Comparison of ENCODE assay signal across 8 mouse cellular contexts in genomic region chr13:107022266-107023171, GRCm38 (mm10). TPM values are rescaled to one million over a fixed set of nuclear protein-coding genes. Genes with fewer than 3 reads are reported as not detected.
DNase-seq lines count a peak whose midpoint lies in the region; ATAC-seq lines count a peak whose summit lies in the region.

No protein-coding gene starts in this region.

- peak overlapping the region; percentile 94 for H3K9ac ChIP-seq in hindbrain, embryonic 14.5 days

- H3K4me2 ChIP-seq in hindbrain, embryonic 14.5 days (replicated peaks): peak overlapping the region; percentile 59

- peak overlapping the region; percentile 88 for H3K4me3 ChIP-seq in hindbrain, embryonic 14.5 days (replicated peaks; ENCODE audit: low read length)

- peaks cover 29% of the 10 kb centered on the region for H3K4me1 ChIP-seq in hindbrain, embryonic 14.5 days (replicated peaks; ENCODE audit: control insufficient read depth, insufficient read depth, low read length)

- peak overlapping the region; percentile 99 for H3K27ac ChIP-seq in hindbrain, embryonic 14.5 days

- DNase-seq in T-cell, adult 2 months (ENCODE audit: low spot score): peak; percentile 76
- DNase-seq in cerebellum, postnatal 14 days: peak; percentile 81 to 89
- peak; percentile 28 to 46 for DNase-seq in frontal cortex, postnatal 25 days (ENCODE audit: low spot score in 2 of 2)
- peak; percentile 91 for DNase-seq in hindbrain, embryonic 14.5 days (ENCODE audit: low spot score)
- DNase-seq in left cerebral cortex, adult 18-20 months (ENCODE audit: low spot score in 2 of 2): peak; percentile 54 to 84
- peak; percentile 84 to 94 for DNase-seq in lung, postnatal 4 days
- DNase-seq in retina, postnatal 7 days (ENCODE audit: low read depth, low spot score): peak; percentile 80
- peak; percentile 15 for DNase-seq in urinary bladder, postnatal 10 days (ENCODE audit: low spot score)

- H3K27me3 ChIP-seq in hindbrain, embryonic 14.5 days (ENCODE audit: control insufficient read depth, insufficient read depth, low read length): no peaks in the 10 kb centered on the region

- 0 out of 2 replicates have a peak, but pooled peaks cover 4% of the 10 kb centered on the region for H3K36me3 ChIP-seq in hindbrain, embryonic 14.5 days (replicated peaks; ENCODE audit: control insufficient read depth, insufficient read depth)

- peak; percentile 94 for ATAC-seq in hindbrain, embryonic 14.5 days (ENCODE audit: low FRiP score)

- under 1% methylated on average over 78 of the region's 97 CpGs for WGBS in hindbrain, embryonic 14.5 days

- no peaks in the 10 kb centered on the region for H3K9me3 ChIP-seq in hindbrain, embryonic 14.5 days (ENCODE audit: control insufficient read depth, low read length)

RNA-seq across cellular contexts. Expression of gene Kif2a, which starts 0.6 kb away (rescaled TPM):
- polyA plus RNA-seq in hindbrain, embryonic 14.5 days (2014; fragmentation: Nextera tagmentation; extraction: Ambion mirVana): 54.9 and 68.9 TPM in 2 replicates
- 100 to 1,000 TPM; 100 to 106 TPM for total RNA-seq in left cerebral cortex, adult 18-20 months (2021)

Comparison
In these comparisons a context has a peak if more than half of its experiments do, and no peak if none do; other contexts are left out.
1. Peak in every context shown above with its lines: DNase-seq, ATAC-seq, H3K4me3 ChIP-seq and H3K27ac ChIP-seq.
2. DNase-seq: peak in every context shown above with its lines; median percentile 91 in hindbrain, embryonic 14.5 days; 89 in lung, postnatal 4 days; 85 in cerebellum, postnatal 14 days; 80 in retina, postnatal 7 days; 76 in T-cell, adult 2 months; 69 in left cerebral cortex, adult 18-20 months; 37 in frontal cortex, postnatal 25 days; 15 in urinary bladder, postnatal 10 days.